Mouse (Mus musculus): ENCODE measurements at regions not wholly inside any gene's neighbourhood (a gene's known extent, or its start where the extent isn't known, plus 50 kb on each side); places are given as distances from the start of the nearest gene placed in this dataset.

DNA sequence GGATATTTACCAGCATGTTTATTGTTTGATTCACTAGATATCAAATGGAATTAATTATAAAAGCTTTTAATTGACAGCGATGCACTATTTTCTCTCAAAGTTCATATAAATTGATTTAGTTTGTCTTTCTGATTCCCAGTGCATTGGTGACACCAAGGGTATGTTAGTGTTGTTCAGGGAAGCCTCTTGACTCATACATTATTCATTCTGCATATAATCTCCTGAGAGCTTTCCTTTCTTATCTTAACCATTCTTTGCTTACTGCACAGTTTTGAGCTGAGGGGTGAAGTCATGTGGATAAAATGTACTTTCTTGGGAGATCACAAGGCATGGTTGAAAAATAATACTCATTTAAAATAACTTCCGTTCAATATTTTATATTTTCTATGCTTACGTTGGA lies 280.5 kb upstream of the Tmem229a start:
- no peaks in the 10 kb centered on the region for H3K36me3 ChIP-seq (replicated peaks)
- WGBS = 85% methylated on average over 3 of the region's 3 CpGs
- no peak overlapping the region for H3K4me3 ChIP-seq
- no peaks in the 10 kb centered on the region for H3K27me3 ChIP-seq (replicated peaks; ENCODE audit: low read depth, poor library complexity, severe bottlenecking)
- H3K9me3 ChIP-seq = no peaks in the 10 kb centered on the region
- no peak overlapping the region for H3K27ac ChIP-seq (replicated peaks)
- H3K4me1 ChIP-seq = no peaks in the 10 kb centered on the region
- DNase-seq (ENCODE audit: low spot score) = no peak

Measured in embryonic facial prominence, embryonic 10.5 days (tissue).